Mouse (Mus musculus) B cell, adult 67 days (primary cell): ENCODE data around the gene Uck2. TPM values are rescaled to one million over a fixed set of nuclear protein-coding genes. Genes with fewer than 3 reads are reported as not detected.

ENCODE experiments used
- total RNA-seq, 2 experiments: library from RNA; stranded (reverse); gene quantifications; 4 replicates each; pipeline ENCODE4 v1.2.4; 2023

Uck2 gene
- total RNA-seq = 10 to 100 TPM; 14.8 to 15.6 TPM

GRCm38 (mm10) chr1:167285320-167285355 is at the start of gene Uck2:
Gene Uck2, minus strand, starts transcription at chr1:167285320.

GRCm38 (mm10) chr1:167308261-167309054 is 23.3 kb upstream of the Uck2 start, which contains the start of gene Tmco1:
Gene Tmco1, plus strand, starts transcription at chr1:167308378.

Other genes with a start within 250 kb of the Uck2 start
- 10 to 100 TPM; 34.2 to 36.3 TPM for gene Tmco1, start 23.1 kb upstream of the Uck2 start, total RNA-seq
- 10 to 100 TPM; 34.4 to 37.9 TPM for gene Aldh9a1, start 64.7 kb upstream of the Uck2 start, total RNA-seq
- gene Mgst3, start 108.5 kb upstream of the Uck2 start, total RNA-seq = 1 to 10 TPM; 3.8 to 5.0 TPM
- not detected for gene Lrrc52, start 181.5 kb upstream of the Uck2 start, total RNA-seq